Mouse (Mus musculus) embryonic facial prominence, embryonic 11.5 days (tissue): Measurements from ENCODE around the gene Mdm2. TPM values are rescaled to one million over a fixed set of nuclear protein-coding genes. Genes with fewer than 3 reads are reported as not detected.

ENCODE experiments used
- ATAC-seq: fragments of 200-750 bp; cut with Nextera tagmentation; replicated peaks from 2 replicates; pipeline ENCODE4 v1.8.0; 2017; ENCODE audit warnings: low read depth; ENCODE audit not compliant: insufficient number of reproducible peaks, low FRiP score, low TSS enrichment
- DNase-seq: peaks from one replicate; pipeline ENCODE4 v3.0.0-alpha.2; 2015; ENCODE audit warnings: low spot score
- H3K27ac ChIP-seq: fragments of 300-500 bp; sonication (generic); replicated peaks from 2 replicates; pipeline ENCODE4 v1.5.1; 2014; ENCODE audit warnings: mild to moderate bottlenecking, low read depth, low read length, control low read depth
- H3K27me3 ChIP-seq: fragments of 300-500 bp; sonication (generic); 2 replicates; pipeline ENCODE4 v1.6.1; 2014; ENCODE audit warnings: mild to moderate bottlenecking, low read length, moderate library complexity, mixed read lengths; ENCODE audit not compliant: control insufficient read depth, insufficient read depth
- H3K36me3 ChIP-seq: fragments of 300-500 bp; sonication (generic); replicated peaks from 2 replicates; pipeline ENCODE4 v1.6.1; 2014; ENCODE audit warnings: low read depth, mild to moderate bottlenecking, low read length, moderate library complexity, mixed read lengths; ENCODE audit not compliant: control insufficient read depth, insufficient read depth
- H3K4me1 ChIP-seq: fragments of 300-500 bp; sonication (generic); 2 replicates; pipeline ENCODE4 v1.6.1; 2014; ENCODE audit warnings: low read length, mixed read lengths; ENCODE audit not compliant: control insufficient read depth, insufficient read depth
- H3K4me2 ChIP-seq: fragments of 300-500 bp; sonication (generic); 2 replicates; pipeline ENCODE4 v1.6.1; 2014; ENCODE audit warnings: low read depth, mild to moderate bottlenecking, control low read depth, low read length, moderate library complexity
- H3K4me3 ChIP-seq: fragments of 300-500 bp; sonication (generic); 2 replicates; pipeline ENCODE4 v1.5.1; 2014; ENCODE audit warnings: low read depth, low read length, control low read depth
- H3K9ac ChIP-seq: fragments of 300-500 bp; sonication (generic); replicated peaks from 2 replicates; pipeline ENCODE4 v1.6.1; 2014; ENCODE audit warnings: mild to moderate bottlenecking, control low read depth, low read length
- H3K9me3 ChIP-seq: fragments of 300-500 bp; sonication (generic); replicated peaks from 2 replicates; pipeline ENCODE4 v1.6.1; 2016; ENCODE audit warnings: mild to moderate bottlenecking, low read length, inconsistent platforms, mixed read lengths; ENCODE audit not compliant: control insufficient read depth
- WGBS: fragments of 180-500 bp; shearing (Covaris S2); extraction: QIAGEN DNeasy Blood & Tissue Kit; methylation state at CpG from one replicate; pipeline ENCODE4 v1.1.7; 2014; 5-methylcytosine and 5-hydroxymethylcytosine counted together
- polyA plus RNA-seq: library from polyadenylated mRNA; unstranded; fragments of >200 nt; fragmentation: Nextera tagmentation; extraction: Ambion mirVana; gene quantifications from 2 replicates; pipeline ENCODE4 v1.2.1, GENCODE M21; 2014

The Mdm2 gene
- polyA plus RNA-seq, 1 experiment from 2014 or later = 47.7 TPM

GRCm38 (mm10) chr10:117662316-117663055 is 48.1 kb downstream of the Mdm2 start:
- DNase-seq = no peak
- WGBS = 75% methylated on average over 15 of the region's 15 CpGs
- H3K9ac ChIP-seq = no peak overlapping the region
- no peak overlapping the region for H3K4me2 ChIP-seq
- no peaks in the 10 kb centered on the region for H3K4me1 ChIP-seq
- no peaks in the 10 kb centered on the region for H3K27me3 ChIP-seq
- H3K4me3 ChIP-seq = no peak overlapping the region
- H3K9me3 ChIP-seq = no peaks in the 10 kb centered on the region
- H3K36me3 ChIP-seq = no peaks in the 10 kb centered on the region
- H3K27ac ChIP-seq = no peak overlapping the region
- ATAC-seq = no peak

DNA sequence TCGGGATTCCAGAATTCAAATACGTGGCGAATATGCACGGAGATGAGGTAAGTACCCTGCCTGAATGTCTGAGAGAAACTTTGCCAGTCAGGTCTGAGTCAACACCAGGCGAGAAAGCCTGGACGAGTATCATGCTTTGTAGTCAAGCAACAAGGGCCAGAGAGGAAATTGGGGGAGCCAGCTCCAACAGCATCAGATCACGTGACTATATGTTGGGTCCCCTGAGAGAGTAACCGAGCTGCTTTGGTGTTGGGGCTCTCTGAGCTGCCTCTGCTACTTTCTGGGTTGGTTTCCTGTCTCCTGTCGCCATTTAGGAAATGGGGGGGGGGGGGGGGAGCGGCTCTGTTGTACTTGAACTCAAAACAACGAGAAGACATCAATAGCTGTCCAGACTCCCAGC is 50.7 kb downstream of the Mdm2 start:
- Histone ChIP-seq H3K4me3 (no peak overlapping the region), H3K9ac (no peak overlapping the region), H3K9me3 (no peaks in the 10 kb centered on the region), H3K27ac (no peak overlapping the region), H3K4me2 (no peak overlapping the region), H3K36me3 (no peaks in the 10 kb centered on the region), H3K4me1 (no peaks in the 10 kb centered on the region), H3K27me3 (no peaks in the 10 kb centered on the region)
- ATAC-seq (no peak), DNase-seq (peak; percentile 52)
- WGBS = 49% methylated on average over 11 of the region's 11 CpGs

GRCm38 (mm10) chr10:117659430-117659813 is 51.1 kb downstream of the Mdm2 start:
- Histone ChIP-seq H3K9ac (no peak overlapping the region), H3K9me3 (no peaks in the 10 kb centered on the region), H3K4me2 (no peak overlapping the region), H3K27me3 (no peaks in the 10 kb centered on the region), H3K4me1 (no peaks in the 10 kb centered on the region), H3K4me3 (no peak overlapping the region), H3K36me3 (no peaks in the 10 kb centered on the region), H3K27ac (no peak overlapping the region)
- DNase-seq = no peak
- no peak for ATAC-seq
- 62% methylated on average over 11 of the region's 11 CpGs for whole genome bisulfite sequencing

GRCm38 (mm10) chr10:117658522-117659429 is 51.8 kb downstream of the Mdm2 start:
- Histone ChIP-seq H3K4me1 (no peaks in the 10 kb centered on the region), H3K27me3 (no peaks in the 10 kb centered on the region), H3K27ac (no peak overlapping the region), H3K9me3 (no peaks in the 10 kb centered on the region), H3K9ac (no peak overlapping the region), H3K36me3 (no peaks in the 10 kb centered on the region), H3K4me2 (no peak overlapping the region), H3K4me3 (no peak overlapping the region)
- DNase-seq = no peak
- no peak for ATAC-seq
- 90% methylated on average over 14 of the region's 14 CpGs for WGBS

DNA sequence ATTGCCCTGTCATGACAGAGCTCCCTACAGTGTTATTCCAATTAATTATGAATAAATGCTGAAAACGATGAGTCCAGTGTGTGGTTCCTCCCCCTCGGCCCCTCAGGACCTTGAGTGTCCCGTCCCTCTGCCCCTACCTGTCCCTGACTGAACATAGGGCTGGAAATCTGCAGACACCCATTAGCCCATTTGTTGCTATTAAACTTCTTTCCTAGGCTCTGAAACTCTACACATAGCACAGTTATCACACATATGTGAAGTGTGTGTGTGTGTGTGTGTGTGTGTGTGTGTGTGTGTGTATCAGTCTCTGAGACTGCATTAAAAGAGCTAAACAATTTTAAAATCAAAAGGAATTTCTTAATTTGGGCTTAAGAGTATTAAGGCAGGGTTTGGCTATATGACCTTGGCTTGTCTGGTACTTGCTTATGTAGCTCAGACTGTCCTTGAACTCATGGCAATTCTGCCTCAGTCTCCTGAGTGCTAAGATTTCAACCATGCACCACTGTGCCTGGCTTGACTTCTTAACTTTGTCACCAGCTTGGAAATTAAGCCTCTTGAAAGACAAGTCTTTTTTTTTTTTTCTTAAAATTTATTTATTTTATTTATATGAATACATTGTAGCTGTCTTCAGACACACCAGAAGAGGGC is 52.8 kb downstream of the Mdm2 start:
- Histone ChIP-seq H3K27ac (no peak overlapping the region), H3K4me3 (no peak overlapping the region), H3K27me3 (no peaks in the 10 kb centered on the region), H3K36me3 (no peaks in the 10 kb centered on the region), H3K4me1 (no peaks in the 10 kb centered on the region), H3K9me3 (no peaks in the 10 kb centered on the region), H3K4me2 (no peak overlapping the region), H3K9ac (no peak overlapping the region)
- DNase-seq (no peak), ATAC-seq (no peak)
- WGBS = 76% methylated on average over 3 of the region's 3 CpGs

DNA sequence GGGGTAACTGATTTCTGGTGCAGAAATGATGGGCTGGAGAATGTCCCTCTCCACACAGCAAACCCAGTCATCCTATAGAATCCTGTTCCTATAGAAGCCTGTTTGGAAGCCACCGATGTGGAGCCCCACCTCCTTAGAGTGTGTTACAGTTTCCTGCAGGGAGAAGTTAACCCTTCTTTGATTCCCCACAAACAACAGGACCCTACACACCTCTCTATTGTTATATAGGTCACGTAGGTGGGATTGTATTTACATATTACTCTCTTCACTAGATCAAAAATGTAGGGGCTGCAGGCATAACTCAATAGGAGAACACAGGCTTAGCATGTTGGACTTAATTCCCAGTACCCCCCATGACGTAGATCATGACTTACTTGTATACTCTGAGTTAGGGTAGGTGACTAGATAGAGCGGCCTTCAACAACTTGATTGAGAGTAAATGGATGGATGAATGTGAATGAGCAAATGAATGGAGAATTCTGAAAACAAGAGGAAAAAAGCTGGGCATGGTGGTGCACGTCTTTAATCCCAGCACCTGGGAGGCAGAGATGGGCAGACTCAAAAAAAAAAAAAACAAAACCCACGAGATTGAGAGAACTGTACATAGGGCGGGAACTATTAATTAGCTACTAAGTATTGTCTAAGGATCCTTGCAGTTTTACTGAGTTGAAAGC is 53.4 kb downstream of the Mdm2 start:
- Histone ChIP-seq H3K4me3 (no peak overlapping the region), H3K27me3 (no peaks in the 10 kb centered on the region), H3K4me1 (no peaks in the 10 kb centered on the region), H3K4me2 (no peak overlapping the region), H3K27ac (no peak overlapping the region), H3K9me3 (no peaks in the 10 kb centered on the region), H3K36me3 (no peaks in the 10 kb centered on the region), H3K9ac (no peak overlapping the region)
- DNase-seq (no peak), ATAC-seq (no peak)
- 81% methylated on average over 7 of the region's 7 CpGs for whole genome bisulfite sequencing

DNA sequence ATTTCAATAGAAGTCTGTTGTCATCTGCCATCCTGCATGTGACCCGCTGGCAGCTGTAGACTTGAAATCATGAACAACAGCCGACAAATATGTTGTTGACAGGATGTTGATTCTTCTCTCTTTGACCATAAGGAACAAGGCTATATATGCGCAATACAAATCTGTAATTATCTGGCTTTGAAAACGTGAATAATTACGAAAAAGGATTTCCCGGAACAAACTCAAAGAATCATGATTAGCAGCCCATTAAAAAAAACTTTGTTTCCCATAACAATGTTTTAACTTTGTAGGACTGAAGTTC is 53.9 kb downstream of the Mdm2 start:
- WGBS = 88% methylated on average over 6 of the region's 6 CpGs
- H3K9ac ChIP-seq = no peak overlapping the region
- no peaks in the 10 kb centered on the region for H3K4me1 ChIP-seq
- H3K4me2 ChIP-seq = no peak overlapping the region
- no peaks in the 10 kb centered on the region for H3K27me3 ChIP-seq
- no peak overlapping the region for H3K27ac ChIP-seq
- ATAC-seq (no peak), DNase-seq (no peak)
- no peaks in the 10 kb centered on the region for H3K36me3 ChIP-seq
- no peak overlapping the region for H3K4me3 ChIP-seq
- H3K9me3 ChIP-seq = no peaks in the 10 kb centered on the region
